In the genomic region with DNA sequence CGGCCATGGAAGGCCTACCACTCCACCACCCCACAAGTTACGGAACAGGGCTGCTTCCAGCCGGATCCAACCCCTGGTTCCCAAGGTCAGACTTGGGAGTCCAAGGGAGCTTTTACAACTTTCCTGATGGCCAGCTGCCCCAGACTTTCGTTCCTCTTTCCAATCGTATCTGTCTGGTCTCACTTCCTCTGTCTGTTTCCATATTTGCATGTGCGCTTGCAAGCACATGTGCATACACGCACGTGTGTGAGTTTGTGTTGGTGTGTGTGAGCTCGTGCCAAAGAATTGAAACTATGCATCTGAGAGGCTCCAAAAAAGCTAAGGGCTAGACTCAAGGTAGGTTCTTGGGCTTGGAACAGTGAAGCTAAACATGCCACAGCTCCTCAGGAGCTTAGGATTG, we compare ENCODE assay signal across 17 mouse cellular contexts. TPM values are rescaled to one million over a fixed set of nuclear protein-coding genes. Genes with fewer than 3 reads are reported as not detected.
DNase-seq lines count a peak whose midpoint lies in the region; ATAC-seq and TF ChIP-seq lines count a peak whose summit lies in the region.
"Had no signal": no experiment of that assay in that cellular context is flagged by ENCODE, and none has a peak within 500 bp of the region (broad histone marks: within the 10 kb centered on the region; RNA-seq: fewer than 3 reads in every experiment).

No protein-coding gene starts in this region.

- H3K4me3 ChIP-seq in kidney, adult 2 months (ENCODE audit: insufficient read depth, low read depth, low read length), result no peak overlapping the region
- H3K4me3 ChIP-seq in liver, embryonic 12.5 days, result no peak overlapping the region
- no peak overlapping the region for H3K4me3 ChIP-seq in small intestine, adult 2 months (ENCODE audit: low read depth, low read length)
- H3K4me3 ChIP-seq in forebrain, embryonic 16.5 days (replicated peaks; ENCODE audit: low read length), result no peak overlapping the region
- H3K4me3 ChIP-seq: embryonic facial prominence, embryonic 13.5 days; midbrain, embryonic 12.5 days had no signal

- 81% methylated on average over 9 of the region's 9 CpGs for WGBS in kidney, adult 2 months
- WGBS in liver, embryonic 12.5 days (ENCODE audit: insufficient replicate concordance), result 66% methylated on average over 9 of the region's 9 CpGs
- 68% methylated on average over 9 of the region's 9 CpGs for WGBS in small intestine, adult 2 months
- WGBS in forebrain, embryonic 16.5 days, result 86% methylated on average over 9 of the region's 9 CpGs

- no peaks in the 10 kb centered on the region for H3K4me1 ChIP-seq in kidney, adult 2 months (ENCODE audit: control insufficient read depth, insufficient read depth, low read length)
- peaks cover 80% of the 10 kb centered on the region for H3K4me1 ChIP-seq in liver, embryonic 12.5 days
- no peaks in the 10 kb centered on the region for H3K4me1 ChIP-seq in small intestine, adult 2 months (ENCODE audit: control insufficient read depth, insufficient read depth, insufficient read length, low read length)
- H3K4me1 ChIP-seq in forebrain, embryonic 16.5 days (replicated peaks; ENCODE audit: control insufficient read depth, insufficient read depth, low read length), result no peaks in the 10 kb centered on the region
- H3K4me1 ChIP-seq: embryonic facial prominence, embryonic 13.5 days; midbrain, embryonic 12.5 days had no signal

- no peaks in the 10 kb centered on the region for H3K9me3 ChIP-seq in liver, embryonic 12.5 days (replicated peaks)
- H3K9me3 ChIP-seq in forebrain, embryonic 16.5 days (ENCODE audit: control insufficient read depth, low read length), result no peaks in the 10 kb centered on the region
- H3K9me3 ChIP-seq: embryonic facial prominence, embryonic 13.5 days; midbrain, embryonic 12.5 days had no signal

- no peak for TF ChIP-seq CTCF in kidney, adult 2 months (conservative IDR thresholded peaks at IDR 0.05; ENCODE audit: insufficient read depth, insufficient read length, low read depth, low read length)
- no peak for TF ChIP-seq CTCF in small intestine, adult 2 months (IDR thresholded peaks at IDR 0.05; ENCODE audit: extremely low read depth, insufficient read length, insufficient replicate concordance, low read depth, low read length)

- TF ChIP-seq POLR2A in kidney, adult 2 months (IDR thresholded peaks at IDR 0.05; ENCODE audit: low read depth, low read length), result no peak
- no peak for TF ChIP-seq POLR2A in small intestine, adult 2 months (IDR thresholded peaks at IDR 0.05; ENCODE audit: low read depth, low read length)

- H3K27ac ChIP-seq in kidney, adult 2 months (ENCODE audit: insufficient read depth, low read depth, low read length), result no peak overlapping the region
- peak overlapping the region; percentile 21; the same call in 1 of the 2 replicates for H3K27ac ChIP-seq in liver, embryonic 12.5 days
- H3K27ac ChIP-seq in small intestine, adult 2 months (ENCODE audit: insufficient read depth, low read depth, low read length), result peak overlapping the region; percentile 36; the same call in 1 of the 2 replicates
- H3K27ac ChIP-seq in forebrain, embryonic 16.5 days (ENCODE audit: low read length), result no peak overlapping the region
- H3K27ac ChIP-seq: embryonic facial prominence, embryonic 13.5 days; midbrain, embryonic 12.5 days had no signal

- peak; percentile 20 for DNase-seq in kidney, adult 2 months
- DNase-seq in kidney, postnatal 25 days, result no peak
- peak; percentile 53 for DNase-seq in lung, postnatal 36 days
- DNase-seq in lung, postnatal 25 days (ENCODE audit: low spot score), result no peak
- DNase-seq in kidney, postnatal 4 days, result no peak
- DNase-seq: cerebellum, adult 11 months; cerebellum, postnatal 36 days; kidney, adult 9 months; lung, postnatal 10 days; right cerebral cortex, postnatal 14 days; thymus, postnatal 36 days had no signal

- no peak overlapping the region for H3K4me2 ChIP-seq in liver, embryonic 12.5 days
- H3K4me2 ChIP-seq in forebrain, embryonic 16.5 days (ENCODE audit: low read length), result no peak overlapping the region
- H3K4me2 ChIP-seq: embryonic facial prominence, embryonic 13.5 days; midbrain, embryonic 12.5 days had no signal

- no peak overlapping the region for H3K9ac ChIP-seq in liver, embryonic 12.5 days
- H3K9ac ChIP-seq in forebrain, embryonic 16.5 days (replicated peaks; ENCODE audit: low read depth, low read length), result no peak overlapping the region
- H3K9ac ChIP-seq: embryonic facial prominence, embryonic 13.5 days; midbrain, embryonic 12.5 days had no signal

- H3K27me3 ChIP-seq in kidney, adult 2 months (replicated peaks; ENCODE audit: control insufficient read depth, insufficient read depth, low read length), result no peaks in the 10 kb centered on the region
- H3K27me3 ChIP-seq in liver, embryonic 12.5 days (replicated peaks), result no peaks in the 10 kb centered on the region
- H3K27me3 ChIP-seq in small intestine, adult 2 months (ENCODE audit: control insufficient read depth, insufficient read depth, low read length), result no peaks in the 10 kb centered on the region
- no peaks in the 10 kb centered on the region for H3K27me3 ChIP-seq in forebrain, embryonic 16.5 days (replicated peaks; ENCODE audit: control insufficient read depth, insufficient read depth, low read length)
- H3K27me3 ChIP-seq: embryonic facial prominence, embryonic 13.5 days; midbrain, embryonic 12.5 days had no signal

- ATAC-seq in liver, embryonic 12.5 days, result no peak
- ATAC-seq in forebrain, embryonic 16.5 days, result no peak

- no peaks in the 10 kb centered on the region for H3K36me3 ChIP-seq in kidney, adult 2 months (ENCODE audit: control insufficient read depth, insufficient read depth, low read length)
- H3K36me3 ChIP-seq in liver, embryonic 12.5 days, result peaks cover 100% of the 10 kb centered on the region
- no peaks in the 10 kb centered on the region for H3K36me3 ChIP-seq in small intestine, adult 2 months (ENCODE audit: control insufficient read depth, insufficient read depth, low read length)
- H3K36me3 ChIP-seq in forebrain, embryonic 16.5 days (ENCODE audit: control insufficient read depth, insufficient read depth), result no peaks in the 10 kb centered on the region
- H3K36me3 ChIP-seq: embryonic facial prominence, embryonic 13.5 days; midbrain, embryonic 12.5 days had no signal

RNA-seq across cellular contexts. Expression of gene Zfp691, which starts 7.5 kb away (rescaled TPM):
- 16.6 and 19.3 TPM in 2 replicates for polyA plus RNA-seq in kidney, adult 2 months (2012; rRNA removed)
- 3.6 and 3.8 TPM in 2 replicates for polyA plus RNA-seq in liver, embryonic 12.5 days (2016; fragmentation: Nextera tagmentation; extraction: Ambion mirVana)
- polyA plus RNA-seq in small intestine, adult 2 months (2012; rRNA removed), result 4.2 and 6.2 TPM in 2 replicates
- polyA plus RNA-seq in forebrain, embryonic 16.5 days (2015; fragmentation: Nextera tagmentation; extraction: Ambion mirVana), result 3.7 and 6.1 TPM in 2 replicates

RNA-seq across cellular contexts. Expression of gene Ermap, which starts 8.4 kb away (rescaled TPM):
- 0.04 and 0.08 TPM in 2 replicates for polyA plus RNA-seq in kidney, adult 2 months (2012; rRNA removed)
- 328 and 333 TPM in 2 replicates for polyA plus RNA-seq in liver, embryonic 12.5 days (2016; fragmentation: Nextera tagmentation; extraction: Ambion mirVana)
- polyA plus RNA-seq in small intestine, adult 2 months (2012; rRNA removed), result 0.03 and 0.06 TPM in 2 replicates
- polyA plus RNA-seq in forebrain, embryonic 16.5 days (2015; fragmentation: Nextera tagmentation; extraction: Ambion mirVana), result 0.16 and 0.54 TPM in 2 replicates

RNA-seq across cellular contexts. Expression of gene Svbp, which starts 13.7 kb away (rescaled TPM):
- polyA plus RNA-seq in kidney, adult 2 months (2012; rRNA removed), result 29.2 and 35.4 TPM in 2 replicates
- 114 and 121 TPM in 2 replicates for polyA plus RNA-seq in liver, embryonic 12.5 days (2016; fragmentation: Nextera tagmentation; extraction: Ambion mirVana)
- 10.2 and 17.0 TPM in 2 replicates for polyA plus RNA-seq in small intestine, adult 2 months (2012; rRNA removed)
- 235 and 249 TPM in 2 replicates for polyA plus RNA-seq in forebrain, embryonic 16.5 days (2015; fragmentation: Nextera tagmentation; extraction: Ambion mirVana)

RNA-seq across cellular contexts. Expression of gene Tmem269, which starts 36.6 kb away (rescaled TPM):
- 0.13 and 0.29 TPM in 2 replicates for polyA plus RNA-seq in kidney, adult 2 months (2012; rRNA removed)
- not detected in 2 replicates for polyA plus RNA-seq in liver, embryonic 12.5 days (2016; fragmentation: Nextera tagmentation; extraction: Ambion mirVana)
- polyA plus RNA-seq in small intestine, adult 2 months (2012; rRNA removed), result 0.09 TPM in 1 of 2 replicates, not detected in the other
- 0.39 and 0.49 TPM in 2 replicates for polyA plus RNA-seq in forebrain, embryonic 16.5 days (2015; fragmentation: Nextera tagmentation; extraction: Ambion mirVana)
- polyA plus RNA-seq: embryonic facial prominence, embryonic 13.5 days; limb, embryonic 11.5 days had no signal

RNA-seq across cellular contexts. Expression of gene AU022252, which starts 51.1 kb away (rescaled TPM):
- polyA plus RNA-seq in kidney, adult 2 months (2012; rRNA removed), result 9.9 and 11.8 TPM in 2 replicates
- polyA plus RNA-seq in liver, embryonic 12.5 days (2016; fragmentation: Nextera tagmentation; extraction: Ambion mirVana), result 18.1 and 19.6 TPM in 2 replicates
- 1.9 and 2.0 TPM in 2 replicates for polyA plus RNA-seq in small intestine, adult 2 months (2012; rRNA removed)
- 27.9 and 30.1 TPM in 2 replicates for polyA plus RNA-seq in forebrain, embryonic 16.5 days (2015; fragmentation: Nextera tagmentation; extraction: Ambion mirVana)

Comparison
In these comparisons a context has a peak if more than half of its experiments do, and no peak if none do; other contexts are left out.
1. DNase-seq: peak in kidney, adult 2 months (single experiment) and lung, postnatal 36 days (single experiment); none in kidney, postnatal 25 days (0 of 2), lung, postnatal 25 days (single experiment) and kidney, postnatal 4 days (0 of 2).
2. H3K27ac ChIP-seq: peak in liver, embryonic 12.5 days (single experiment) and small intestine, adult 2 months (single experiment); none in kidney, adult 2 months (single experiment) and forebrain, embryonic 16.5 days (single experiment).
3. RNA of gene Ermap, which starts 8.4 kb away (polyA plus RNA-seq): 328 to 333 TPM in liver, embryonic 12.5 days; 0.16 to 0.54 TPM in forebrain, embryonic 16.5 days, 0.04 to 0.08 TPM in kidney, adult 2 months and 0.03 to 0.06 TPM in small intestine, adult 2 months; every median in the first group is over 100 times any median in the second.